Mouse (Mus musculus) left cerebral cortex, adult 11 months (tissue): ENCODE data around the gene Synj1.

ENCODE experiments used
- DNase-seq: peaks from one replicate; pipeline ENCODE4 v3.0.0; 2022; ENCODE audit warnings: low spot score

The Synj1 gene

DNA sequence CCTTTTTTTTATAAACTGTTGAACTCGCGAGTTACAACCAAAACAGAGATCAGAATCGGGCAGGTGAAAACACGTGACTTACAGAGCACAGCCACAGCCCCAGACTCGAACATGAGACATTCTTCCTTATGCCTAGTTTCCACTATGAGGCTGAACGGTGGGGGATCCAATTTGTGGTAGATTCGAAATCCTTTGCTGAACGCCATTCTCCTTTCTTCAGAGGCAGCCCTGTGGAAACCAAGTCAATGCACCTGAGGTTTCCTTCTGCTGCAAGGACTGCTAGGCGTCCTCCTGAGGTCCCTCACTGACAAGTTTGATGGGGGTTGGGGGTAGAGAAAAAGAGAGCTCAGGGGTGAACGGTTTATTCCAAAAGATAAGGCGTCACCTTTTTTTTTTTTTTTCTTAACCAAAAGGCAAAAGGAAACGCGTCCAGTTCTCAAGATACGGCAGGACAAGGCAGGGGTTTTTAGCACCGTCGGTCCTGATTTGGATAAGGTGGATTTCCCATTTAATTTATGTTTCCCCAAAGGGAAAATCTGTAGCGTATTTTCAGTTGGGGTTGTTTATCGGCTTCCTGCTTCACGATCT is 1.1 kb downstream of the Synj1 start:
- no peak for DNase-seq

- no peak for DNase-seq
Measured at GRCm38 (mm10) chr16:91004915-91005538, 6.1 kb downstream of the Synj1 start.

- no peak for DNase-seq
Measured at GRCm38 (mm10) chr16:91001098-91001497, 10.0 kb downstream of the Synj1 start.

- DNase-seq, result no peak
Measured at GRCm38 (mm10) chr16:90999827-91000226, 11.3 kb downstream of the Synj1 start.

GRCm38 (mm10) chr16:90997822-90998221 is 13.3 kb downstream of the Synj1 start:
- DNase-seq, result no peak

GRCm38 (mm10) chr16:90996327-90997243 is 14.5 kb downstream of the Synj1 start:
- no peak for DNase-seq

DNA sequence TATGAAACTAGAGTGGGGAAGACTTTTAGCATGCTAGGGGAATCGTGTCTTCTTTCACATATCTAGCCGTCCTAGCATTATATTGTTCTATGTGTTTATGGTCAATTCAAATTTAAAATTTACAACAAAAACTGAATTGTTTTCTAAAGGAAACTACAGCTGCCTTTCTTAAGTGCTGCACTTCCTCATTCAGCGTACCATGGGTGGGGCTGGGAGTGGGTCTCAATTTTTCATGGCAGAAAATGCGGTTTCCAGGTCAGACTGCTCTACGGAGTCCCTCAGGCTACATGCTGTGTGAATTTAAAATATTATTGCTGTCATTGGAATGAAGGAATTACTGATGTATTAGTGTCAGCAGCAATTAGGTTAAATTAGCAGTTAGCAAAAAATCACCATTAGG is 15.6 kb downstream of the Synj1 start:
- no peak for DNase-seq

DNA sequence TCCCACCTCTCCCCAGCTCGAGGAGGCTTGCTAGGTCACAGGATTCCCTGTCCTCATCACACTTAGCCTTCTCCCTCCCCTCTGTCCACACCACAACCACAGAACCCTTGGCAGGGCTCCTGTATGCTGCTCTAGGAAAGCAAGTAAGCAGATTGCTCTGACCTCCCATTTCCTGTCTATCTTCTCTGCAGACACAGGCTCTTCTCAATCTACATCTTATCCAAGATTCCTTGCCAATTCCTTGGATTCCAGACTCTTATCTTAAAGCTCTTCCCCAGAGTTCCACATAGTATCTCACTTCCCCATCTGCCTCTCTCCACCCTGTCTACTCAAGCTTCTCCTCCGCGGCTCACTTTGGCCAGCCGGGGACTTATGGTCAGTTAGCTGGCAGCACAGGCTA is 16.1 kb downstream of the Synj1 start:
- no peak for DNase-seq

DNA sequence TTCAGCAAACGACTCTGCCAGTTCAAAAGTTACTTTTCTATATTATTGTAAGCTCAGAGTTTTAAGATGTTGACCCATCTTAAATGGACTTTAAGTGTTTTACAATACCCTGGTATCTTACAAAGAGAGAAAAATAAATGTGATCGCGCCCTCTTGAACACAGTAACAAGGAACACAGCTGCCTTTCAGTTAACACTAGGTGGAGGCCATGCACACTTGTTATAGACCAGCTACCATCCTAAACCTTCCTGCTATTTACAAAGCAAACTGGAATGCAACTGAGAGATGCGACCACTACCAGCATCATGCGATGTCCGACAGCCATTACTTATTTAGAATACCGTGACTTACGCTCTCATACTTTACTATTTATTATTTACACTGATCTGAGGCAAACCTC is 21.9 kb downstream of the Synj1 start:
- no peak for DNase-seq

DNA sequence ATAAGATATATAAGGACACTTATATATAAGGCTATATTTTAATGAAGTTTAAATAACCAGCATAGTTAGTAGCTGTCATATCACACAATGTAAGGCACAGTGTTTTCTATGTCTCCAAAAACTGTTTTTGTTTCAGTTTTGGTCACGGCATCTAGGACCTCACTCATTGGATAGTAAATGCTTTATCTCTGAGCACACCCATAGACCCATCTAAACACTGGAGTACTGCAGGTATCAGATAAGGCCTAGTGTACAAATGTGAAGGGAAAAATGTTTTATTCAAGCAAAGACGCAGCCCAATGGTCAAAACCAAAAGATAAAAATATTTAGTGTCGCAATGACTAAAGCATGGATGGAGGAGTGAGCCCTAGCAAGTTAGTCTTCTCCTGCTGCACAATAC is 22.4 kb downstream of the Synj1 start:
- DNase-seq, result no peak

DNA sequence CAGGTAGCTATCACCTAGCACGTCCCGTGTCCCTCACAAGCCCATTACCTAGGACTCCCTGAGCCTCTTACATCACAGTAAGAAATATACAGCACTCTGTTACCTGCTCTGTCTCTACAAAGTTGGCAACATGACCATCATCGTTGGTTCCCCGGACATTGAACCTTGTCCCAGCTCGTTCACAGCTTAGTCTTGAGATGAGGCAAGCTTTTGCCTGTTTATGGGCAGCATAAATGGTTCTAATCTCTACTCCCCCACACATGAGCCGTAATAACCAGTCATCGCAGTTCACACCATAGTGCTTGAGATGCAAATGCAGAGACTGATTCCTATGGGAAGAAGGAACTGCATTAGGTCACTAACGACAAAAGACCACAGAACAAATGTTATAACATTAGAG is 23.1 kb downstream of the Synj1 start:
- no peak for DNase-seq

DNA sequence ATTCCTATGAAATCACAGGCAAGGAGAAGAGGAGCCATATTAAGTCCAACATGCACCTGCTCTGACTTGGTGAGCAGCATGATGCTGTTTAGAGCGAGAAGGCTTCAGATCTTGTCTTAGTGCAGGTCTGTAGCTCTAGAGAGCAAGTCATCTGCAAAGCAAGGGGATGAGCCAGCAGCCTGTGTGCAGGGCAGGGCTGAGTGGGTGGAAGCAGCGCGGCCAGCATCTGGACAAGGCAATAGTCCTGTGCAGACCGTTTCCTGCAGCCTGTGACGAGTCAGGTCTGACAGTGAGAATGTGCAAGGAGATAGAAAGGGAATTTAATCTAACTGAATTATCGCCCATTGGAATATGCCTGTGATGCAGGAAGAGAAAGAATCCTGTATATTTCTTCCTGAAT is 40.1 kb downstream of the Synj1 start:
- DNase-seq, result no peak

DNA sequence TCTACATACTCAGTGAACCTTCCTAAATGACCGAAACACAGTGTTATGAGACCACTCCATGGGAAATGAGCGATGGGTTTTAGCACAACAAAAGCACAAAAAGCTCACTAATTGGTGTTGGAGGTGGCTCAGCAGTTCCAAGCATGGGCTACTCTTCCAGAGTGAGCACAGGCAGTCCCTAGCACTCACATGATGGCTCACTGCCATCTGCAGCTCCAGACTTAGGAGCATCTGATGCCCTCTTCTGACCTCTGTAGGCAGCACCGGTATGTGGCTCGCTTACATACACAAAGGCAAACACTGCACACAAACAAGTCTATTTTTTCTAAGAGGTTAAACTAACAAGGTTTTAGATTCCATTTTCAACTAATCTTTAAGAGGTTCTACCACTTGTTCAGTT is 44.9 kb downstream of the Synj1 start:
- no peak for DNase-seq

GRCm38 (mm10) chr16:90964302-90964701 is 46.8 kb downstream of the Synj1 start:
- DNase-seq, result no peak

DNA sequence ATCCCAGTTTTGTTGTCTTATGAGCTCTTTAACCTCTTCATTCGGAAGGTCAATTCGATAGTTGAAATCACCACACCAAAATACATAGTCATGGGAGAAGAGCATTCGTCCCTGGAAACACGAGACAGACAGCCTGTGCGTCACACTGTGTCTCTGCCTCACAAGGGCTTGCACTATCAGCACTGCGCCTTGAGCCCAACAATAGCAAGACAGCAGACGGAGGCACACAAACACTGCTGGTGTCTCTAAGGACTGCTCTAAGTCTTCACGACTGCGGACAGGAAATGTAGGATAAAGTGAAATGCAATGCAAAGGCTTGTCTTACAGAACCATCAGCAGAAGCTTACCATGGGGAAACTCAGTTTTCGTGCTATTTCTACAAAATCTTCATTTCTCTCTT is 47.2 kb downstream of the Synj1 start:
- no peak for DNase-seq

GRCm38 (mm10) chr16:90963231-90963630 is 47.9 kb downstream of the Synj1 start:
- DNase-seq, result no peak

- peak; percentile 30 for DNase-seq
Measured at GRCm38 (mm10) chr16:90958301-90959085, 52.6 kb downstream of the Synj1 start.

DNA sequence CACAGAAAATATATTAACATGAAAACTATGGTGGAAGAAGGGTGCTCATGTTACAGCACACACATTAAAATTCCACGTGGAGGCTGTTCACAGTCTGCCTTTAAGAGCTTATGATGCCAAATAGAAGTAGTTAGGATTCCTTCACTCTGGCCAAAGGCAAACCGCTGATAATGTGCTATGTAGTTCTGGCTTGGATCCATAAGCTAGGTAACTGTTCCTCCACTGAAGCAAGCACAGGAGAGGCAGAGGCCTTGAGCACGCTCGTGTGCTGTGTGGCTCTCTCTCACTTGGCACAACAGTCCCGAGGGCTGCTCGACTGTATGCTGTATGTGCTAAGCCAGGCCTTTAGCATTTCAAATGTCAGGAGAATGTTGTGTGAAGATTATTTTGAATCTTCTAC is 55.6 kb downstream of the Synj1 start:
- DNase-seq, result no peak

GRCm38 (mm10) chr16:90953770-90954169 is 57.3 kb downstream of the Synj1 start:
- no peak for DNase-seq

- no peak for DNase-seq
Measured at GRCm38 (mm10) chr16:90953147-90953546, 58.0 kb downstream of the Synj1 start.

DNA sequence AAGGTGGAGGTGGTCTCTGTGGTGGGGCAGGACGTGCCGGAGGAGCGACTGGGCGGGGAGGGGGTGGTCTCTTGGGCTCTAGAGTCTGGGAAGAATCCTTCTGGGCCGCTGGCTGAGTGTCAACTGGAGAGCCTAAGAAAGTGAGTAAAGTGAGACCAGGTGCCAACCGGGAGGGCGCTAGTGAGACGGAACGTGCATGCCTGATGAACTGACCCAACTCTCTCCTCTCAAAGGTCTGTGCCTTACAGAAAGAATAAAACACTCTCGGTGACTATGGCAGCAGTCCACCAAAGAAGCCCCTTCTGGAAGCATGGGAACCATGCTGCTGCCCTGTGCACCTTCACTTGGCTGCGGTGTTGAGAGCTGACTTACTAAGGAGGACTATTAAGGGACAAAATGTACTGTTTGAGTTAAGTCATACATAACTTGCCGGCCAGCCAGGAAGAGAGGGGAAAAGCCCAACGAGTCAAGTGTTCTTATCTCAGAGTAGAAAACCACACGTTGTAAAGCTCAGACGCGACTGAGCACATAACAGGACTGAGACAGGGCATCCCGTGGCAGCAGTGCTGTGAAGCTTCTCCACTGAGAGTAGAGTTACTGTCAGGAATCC is 60.6 kb downstream of the Synj1 start:
- DNase-seq, result no peak

DNA sequence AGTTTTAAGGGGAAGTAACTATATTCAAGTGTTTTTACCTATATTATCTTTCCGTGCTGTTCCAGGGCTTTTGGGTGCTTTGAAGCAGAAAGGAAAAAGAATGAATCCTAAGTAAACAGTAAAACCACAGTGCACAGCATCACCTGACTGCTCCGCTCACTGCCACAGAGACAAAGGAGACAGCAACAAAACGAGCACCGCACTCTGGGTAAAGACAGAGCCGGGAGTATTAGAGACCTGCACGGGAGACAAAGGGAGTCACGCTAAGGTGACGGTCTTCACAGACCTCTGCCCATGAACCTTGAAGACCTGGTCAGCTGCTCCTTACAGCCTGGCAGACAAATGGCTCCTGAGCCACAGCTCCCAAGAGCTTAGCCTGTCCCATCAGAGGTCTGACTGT is 64.1 kb downstream of the Synj1 start:
- no peak for DNase-seq
